Mouse (Mus musculus) midbrain, embryonic 11.5 days (tissue): Measurements from ENCODE around the gene Ankrd63. TPM values are rescaled to one million over a fixed set of nuclear protein-coding genes. Genes with fewer than 3 reads are reported as not detected.

ENCODE experiments used
- ATAC-seq: fragments of 200-750 bp; cut with Nextera tagmentation; 2 replicates; pipeline ENCODE4 v1.8.0; 2017; ENCODE audit warnings: moderate TSS enrichment, moderate library complexity; ENCODE audit not compliant: low FRiP score
- DNase-seq: peaks from one replicate; pipeline ENCODE4 v3.0.0; 2015; ENCODE audit warnings: low spot score; ENCODE audit errors: missing footprints
- H3K27ac ChIP-seq: fragments of 300-500 bp; sonication (generic); 2 replicates; pipeline ENCODE4 v1.5.1; 2014; ENCODE audit warnings: low read depth, low read length
- H3K27me3 ChIP-seq: fragments of 300-500 bp; sonication (generic); 2 replicates; pipeline ENCODE4 v1.6.1; 2014; ENCODE audit warnings: mild to moderate bottlenecking, low read length, moderate library complexity, mixed read lengths; ENCODE audit not compliant: control insufficient read depth, insufficient read depth
- H3K36me3 ChIP-seq: fragments of 300-500 bp; sonication (generic); 2 replicates; pipeline ENCODE4 v1.6.1; 2014; ENCODE audit warnings: mild to moderate bottlenecking, low read length, moderate library complexity, mixed read lengths; ENCODE audit not compliant: control insufficient read depth, insufficient read depth
- H3K4me1 ChIP-seq: fragments of 300-500 bp; sonication (generic); 2 replicates; pipeline ENCODE4 v1.6.1; 2014; ENCODE audit warnings: low read length; ENCODE audit not compliant: control insufficient read depth, insufficient read depth
- H3K4me2 ChIP-seq: fragments of 300-500 bp; sonication (generic); 2 replicates; pipeline ENCODE4 v1.6.1; 2014; ENCODE audit warnings: mild to moderate bottlenecking, moderate library complexity
- H3K4me3 ChIP-seq: fragments of 300-500 bp; sonication (generic); 2 replicates; pipeline ENCODE4 v1.5.1; 2014; ENCODE audit warnings: low read depth, low read length
- H3K9ac ChIP-seq: fragments of 300-500 bp; sonication (generic); 2 replicates; pipeline ENCODE4 v1.6.1; 2014; ENCODE audit warnings: low read length
- H3K9me3 ChIP-seq: fragments of 300-500 bp; sonication (generic); 2 replicates; pipeline ENCODE4 v1.6.1; 2016; ENCODE audit warnings: low read length; ENCODE audit not compliant: control insufficient read depth
- WGBS: fragments of 180-500 bp; shearing (Covaris S2); extraction: QIAGEN DNeasy Blood & Tissue Kit; methylation state at CpG from one replicate; pipeline ENCODE4 v1.1.7; 2014; 5-methylcytosine and 5-hydroxymethylcytosine counted together
- polyA plus RNA-seq: library from polyadenylated mRNA; unstranded; fragments of >200 nt; fragmentation: Nextera tagmentation; extraction: Ambion mirVana; gene quantifications from 2 replicates; pipeline ENCODE4 v1.2.1, GENCODE M21; 2014

Gene Ankrd63
- polyA plus RNA-seq, 1 experiment from 2014 or later, result not detected

GRCm38 (mm10) chr2:118701161-118701560, 2.6 kb downstream of the Ankrd63 start:
- peak; percentile 94 for DNase-seq
- H3K4me1 ChIP-seq, result peaks cover 18% of the 10 kb centered on the region
- WGBS, result 4% methylated on average over 5 of the region's 5 CpGs
- H3K4me2 ChIP-seq, result no peak overlapping the region; the same call in 1 of the 2 replicates
- H3K27me3 ChIP-seq, result peaks cover 86% of the 10 kb centered on the region
- no peak overlapping the region for H3K9ac ChIP-seq
- H3K36me3 ChIP-seq, result no peaks in the 10 kb centered on the region
- H3K9me3 ChIP-seq, result no peaks in the 10 kb centered on the region
- no peak overlapping the region for H3K4me3 ChIP-seq
- no peak overlapping the region for H3K27ac ChIP-seq
- no peak for ATAC-seq

- H3K4me1 ChIP-seq, result peaks cover 18% of the 10 kb centered on the region
- no peaks in the 10 kb centered on the region for H3K36me3 ChIP-seq
- ATAC-seq (peak; percentile 49), DNase-seq (peak; percentile 98)
- H3K27me3 ChIP-seq, result peaks cover 83% of the 10 kb centered on the region
- 1% methylated on average over 32 of the region's 32 CpGs for WGBS
- H3K27ac ChIP-seq, result no peak overlapping the region
- H3K9ac ChIP-seq, result no peak overlapping the region
- H3K4me3 ChIP-seq, result peak overlapping the region; percentile 3; the same call in 1 of the 2 replicates
- no peaks in the 10 kb centered on the region for H3K9me3 ChIP-seq
- H3K4me2 ChIP-seq, result peak overlapping the region; percentile 41
Observed at GRCm38 (mm10) chr2:118700179-118701062, 3.3 kb downstream of the Ankrd63 start.

- H3K36me3 ChIP-seq, result no peaks in the 10 kb centered on the region
- 40% methylated on average over 7 of the region's 7 CpGs for WGBS
- H3K4me1 ChIP-seq, result peaks cover 7% of the 10 kb centered on the region
- DNase-seq (no peak), ATAC-seq (no peak)
- peaks cover 58% of the 10 kb centered on the region for H3K27me3 ChIP-seq
- no peak overlapping the region for H3K4me2 ChIP-seq
- H3K9me3 ChIP-seq, result no peaks in the 10 kb centered on the region
- H3K9ac ChIP-seq, result no peak overlapping the region
- no peak overlapping the region for H3K4me3 ChIP-seq
- H3K27ac ChIP-seq, result no peak overlapping the region
Observed at GRCm38 (mm10) chr2:118697955-118698354, 5.8 kb downstream of the Ankrd63 start.

GRCm38 (mm10) chr2:118697311-118697877, 6.4 kb downstream of the Ankrd63 start:
- Histone ChIP-seq H3K9ac (no peak overlapping the region), H3K27ac (no peak overlapping the region), H3K4me3 (no peak overlapping the region), H3K4me1 (peaks cover 3% of the 10 kb centered on the region), H3K27me3 (peaks cover 53% of the 10 kb centered on the region), H3K9me3 (no peaks in the 10 kb centered on the region), H3K4me2 (no peak overlapping the region), H3K36me3 (no peaks in the 10 kb centered on the region)
- no peak for DNase-seq
- 42% methylated on average over 5 of the region's 5 CpGs for WGBS
- no peak for ATAC-seq

- no peaks in the 10 kb centered on the region for H3K36me3 ChIP-seq
- H3K4me3 ChIP-seq, result no peak overlapping the region
- H3K9me3 ChIP-seq, result no peaks in the 10 kb centered on the region
- H3K27ac ChIP-seq, result no peak overlapping the region
- no peak overlapping the region for H3K9ac ChIP-seq
- 56% methylated on average over 21 of the region's 21 CpGs for WGBS
- peaks cover 3% of the 10 kb centered on the region; the same call in 1 of the 2 replicates for H3K4me1 ChIP-seq
- no peak for ATAC-seq
- peaks cover 46% of the 10 kb centered on the region for H3K27me3 ChIP-seq
- H3K4me2 ChIP-seq, result no peak overlapping the region
- DNase-seq, result no peak
Observed at GRCm38 (mm10) chr2:118696451-118697308, 7.1 kb downstream of the Ankrd63 start.

- Histone ChIP-seq H3K4me2 (no peak overlapping the region), H3K27ac (no peak overlapping the region), H3K9me3 (no peaks in the 10 kb centered on the region), H3K4me1 (peaks cover 3% of the 10 kb centered on the region; the same call in 1 of the 2 replicates), H3K4me3 (no peak overlapping the region), H3K9ac (no peak overlapping the region), H3K36me3 (no peaks in the 10 kb centered on the region), H3K27me3 (peaks cover 37% of the 10 kb centered on the region)
- DNase-seq (peak; percentile 93), ATAC-seq (peak; percentile 49; the same call in 1 of the 2 replicates)
- 30% methylated on average over 11 of the region's 11 CpGs for WGBS
Observed at GRCm38 (mm10) chr2:118695677-118696232, 8.0 kb downstream of the Ankrd63 start.

- no peak overlapping the region for H3K4me2 ChIP-seq
- H3K27ac ChIP-seq, result no peak overlapping the region
- H3K36me3 ChIP-seq, result no peaks in the 10 kb centered on the region
- H3K4me3 ChIP-seq, result no peak overlapping the region
- H3K27me3 ChIP-seq, result peaks cover 20% of the 10 kb centered on the region
- H3K9me3 ChIP-seq, result no peaks in the 10 kb centered on the region
- H3K4me1 ChIP-seq, result no peaks in the 10 kb centered on the region
- 87% methylated on average over 19 of the region's 19 CpGs for WGBS
- no peak overlapping the region for H3K9ac ChIP-seq
- DNase-seq, result no peak
- no peak for ATAC-seq
Observed at GRCm38 (mm10) chr2:118693370-118693966, 10.3 kb downstream of the Ankrd63 start.

- Histone ChIP-seq H3K4me3 (no peak overlapping the region), H3K9me3 (no peaks in the 10 kb centered on the region), H3K4me2 (no peak overlapping the region), H3K36me3 (no peaks in the 10 kb centered on the region), H3K9ac (no peak overlapping the region), H3K27me3 (no peaks in the 10 kb centered on the region), H3K27ac (no peak overlapping the region), H3K4me1 (no peaks in the 10 kb centered on the region)
- no peak for DNase-seq
- WGBS, result 73% methylated on average over 10 of the region's 10 CpGs
- no peak for ATAC-seq
Observed at GRCm38 (mm10) chr2:118689875-118690274, 13.9 kb downstream of the Ankrd63 start.
